Mouse (Mus musculus) lung, embryonic 14.5 days (tissue): ENCODE measurements around the gene Pmp22. TPM values are rescaled to one million over a fixed set of nuclear protein-coding genes. Genes with fewer than 3 reads are reported as not detected.

Experiments used
- ATAC-seq: fragments of 200-750 bp; cut with Nextera tagmentation; 2 replicates; pipeline ENCODE4 v1.8.0; 2017; ENCODE audit warnings: mild to moderate bottlenecking, moderate TSS enrichment, moderate library complexity; ENCODE audit not compliant: insufficient read depth
- DNase-seq: peaks from one replicate; pipeline ENCODE4 v3.0.0-alpha.2; 2015
- H3K27ac ChIP-seq: fragments of 300-500 bp; sonication (generic); 2 replicates; pipeline ENCODE4 v1.5.1; 2014; ENCODE audit warnings: low read depth, mild to moderate bottlenecking, moderate library complexity
- H3K27me3 ChIP-seq: fragments of 300-500 bp; sonication (generic); 2 replicates; pipeline ENCODE4 v1.6.1; 2014; ENCODE audit warnings: low read length, control low read depth; ENCODE audit not compliant: insufficient read depth
- H3K36me3 ChIP-seq: fragments of 300-500 bp; sonication (generic); 2 replicates; pipeline ENCODE4 v1.6.1; 2014; ENCODE audit warnings: control low read depth; ENCODE audit not compliant: insufficient read depth
- H3K4me1 ChIP-seq: fragments of 300-500 bp; sonication (generic); 2 replicates; pipeline ENCODE4 v1.6.1; 2014; ENCODE audit warnings: antibody characterized with exemption, control low read depth; ENCODE audit not compliant: insufficient read depth
- H3K4me2 ChIP-seq: fragments of 300-500 bp; sonication (generic); 2 replicates; pipeline ENCODE4 v1.6.1; 2014; ENCODE audit warnings: mild to moderate bottlenecking
- H3K4me3 ChIP-seq: fragments of 300-500 bp; sonication (generic); 2 replicates; pipeline ENCODE4 v1.5.1; 2014; ENCODE audit warnings: low read depth, low read length
- H3K9ac ChIP-seq: fragments of 300-500 bp; sonication (generic); 2 replicates; pipeline ENCODE4 v1.6.1; 2014
- H3K9me3 ChIP-seq: fragments of 300-500 bp; sonication (generic); 2 replicates; pipeline ENCODE4 v1.6.1; 2016; ENCODE audit warnings: low read depth, low read length, control low read depth
- CTCF ChIP-seq: IDR thresholded peaks from 2 replicates; pipeline ENCODE4 v1.5.1; 2016; ENCODE audit warnings: antibody characterized with exemption, low read depth
- WGBS: fragments of 180-500 bp; shearing (Covaris S2); extraction: QIAGEN DNeasy Blood & Tissue Kit; methylation state at CpG from one replicate; pipeline ENCODE4 v1.1.7; 2014; 5-methylcytosine and 5-hydroxymethylcytosine counted together
- polyA plus RNA-seq: library from polyadenylated mRNA; unstranded; fragments of >200 nt; fragmentation: Nextera tagmentation; extraction: Ambion mirVana; gene quantifications from 2 replicates; pipeline ENCODE4 v1.2.1, GENCODE M21; 2014

Pmp22 gene
- polyA plus RNA-seq, result 223 and 230 TPM in 2 replicates

- H3K27ac ChIP-seq, result no peak within 1 kb of the TSS
- 64% methylated on average over 2 of the region's 2 CpGs for WGBS
- H3K4me1 ChIP-seq, result peaks cover 15% of the 10 kb centered on the region
- TF ChIP-seq CTCF, result no peak
- H3K4me2 ChIP-seq, result peak within 1 kb of the TSS; percentile 82; the same call in 1 of the 2 replicates
- ATAC-seq, result no peak
- peaks cover 20% of the 10 kb centered on the region for H3K27me3 ChIP-seq
- no peaks in the 10 kb centered on the region for H3K9me3 ChIP-seq
- no peak for DNase-seq
- peaks cover 1% of the 10 kb centered on the region; the same call in 1 of the 2 replicates for H3K36me3 ChIP-seq
- H3K4me3 ChIP-seq, result no peak within 1 kb of the TSS
- H3K9ac ChIP-seq, result no peak within 1 kb of the TSS
Observed at GRCm38 (mm10) chr11:63128784-63129183, at the start of gene Pmp22. Pmp22 (plus strand) TSS chr11:63128982.

- Histone ChIP-seq H3K4me2 (no peak overlapping the region), H3K27me3 (no peaks in the 10 kb centered on the region), H3K9ac (no peak overlapping the region), H3K9me3 (no peaks in the 10 kb centered on the region), H3K4me1 (no peaks in the 10 kb centered on the region), H3K36me3 (no peaks in the 10 kb centered on the region), H3K4me3 (no peak overlapping the region), H3K27ac (no peak overlapping the region)
- peak; percentile 31 for TF ChIP-seq CTCF
- no peak for ATAC-seq
- no peak for DNase-seq
- WGBS, result 80% methylated on average over 3 of the region's 3 CpGs
Observed at GRCm38 (mm10) chr11:63084536-63084935, 44.2 kb upstream of the Pmp22 start.

- DNase-seq, result no peak
- H3K36me3 ChIP-seq, result no peaks in the 10 kb centered on the region
- no peaks in the 10 kb centered on the region for H3K9me3 ChIP-seq
- no peak for ATAC-seq
- peaks cover 2% of the 10 kb centered on the region; the same call in 1 of the 2 replicates for H3K4me1 ChIP-seq
- no peak for TF ChIP-seq CTCF
- H3K27ac ChIP-seq, result no peak overlapping the region
- whole genome bisulfite sequencing, result 90% methylated on average over 6 of the region's 6 CpGs
- H3K4me3 ChIP-seq, result no peak overlapping the region
- H3K27me3 ChIP-seq, result no peaks in the 10 kb centered on the region
- no peak overlapping the region for H3K9ac ChIP-seq
- no peak overlapping the region for H3K4me2 ChIP-seq
Observed at GRCm38 (mm10) chr11:63088672-63089071, 40.1 kb upstream of the Pmp22 start.

- Histone ChIP-seq H3K4me1 (peaks cover 2% of the 10 kb centered on the region; the same call in 1 of the 2 replicates), H3K27me3 (no peaks in the 10 kb centered on the region), H3K9ac (no peak overlapping the region), H3K4me3 (no peak overlapping the region), H3K27ac (no peak overlapping the region), H3K9me3 (no peaks in the 10 kb centered on the region), H3K36me3 (no peaks in the 10 kb centered on the region), H3K4me2 (0 out of 2 replicates have a peak overlapping the region, but pooled peaks have one; percentile 8)
- 18% methylated on average over 4 of the region's 4 CpGs for WGBS
- TF ChIP-seq CTCF, result no peak
- DNase-seq, result peak; percentile 66
- ATAC-seq, result peak; percentile 75; the same call in 1 of the 2 replicates
Observed at GRCm38 (mm10) chr11:63090210-63090609, 38.6 kb upstream of the Pmp22 start.

GRCm38 (mm10) chr11:63090986-63091385 is 37.8 kb upstream of the Pmp22 start:
- ATAC-seq (no peak), DNase-seq (no peak)
- no peak for TF ChIP-seq CTCF
- Histone ChIP-seq H3K4me3 (no peak overlapping the region), H3K9ac (no peak overlapping the region), H3K9me3 (no peaks in the 10 kb centered on the region), H3K36me3 (no peaks in the 10 kb centered on the region), H3K4me2 (no peak overlapping the region), H3K27me3 (no peaks in the 10 kb centered on the region), H3K4me1 (peaks cover 2% of the 10 kb centered on the region; the same call in 1 of the 2 replicates), H3K27ac (no peak overlapping the region)
- WGBS, result 86% methylated on average over 6 of the region's 6 CpGs

GRCm38 (mm10) chr11:63092271-63092670 is 36.5 kb upstream of the Pmp22 start:
- Histone ChIP-seq H3K4me3 (no peak overlapping the region), H3K4me2 (no peak overlapping the region), H3K9me3 (no peaks in the 10 kb centered on the region), H3K27me3 (no peaks in the 10 kb centered on the region), H3K4me1 (peaks cover 2% of the 10 kb centered on the region; the same call in 1 of the 2 replicates), H3K36me3 (no peaks in the 10 kb centered on the region), H3K9ac (no peak overlapping the region), H3K27ac (no peak overlapping the region)
- WGBS, result 60% methylated on average over 5 of the region's 5 CpGs
- DNase-seq, result no peak
- ATAC-seq, result no peak
- no peak for TF ChIP-seq CTCF

GRCm38 (mm10) chr11:63093601-63094000 is 35.2 kb upstream of the Pmp22 start:
- no peak overlapping the region for H3K4me3 ChIP-seq
- no peaks in the 10 kb centered on the region for H3K9me3 ChIP-seq
- H3K4me2 ChIP-seq, result no peak overlapping the region
- 48% methylated on average over 5 of the region's 5 CpGs for WGBS
- H3K27ac ChIP-seq, result peak overlapping the region; percentile 38; the same call in 1 of the 2 replicates
- H3K27me3 ChIP-seq, result no peaks in the 10 kb centered on the region
- no peaks in the 10 kb centered on the region for H3K36me3 ChIP-seq
- TF ChIP-seq CTCF, result no peak
- H3K4me1 ChIP-seq, result peaks cover 2% of the 10 kb centered on the region; the same call in 1 of the 2 replicates
- ATAC-seq, result no peak
- peak; percentile 58 for DNase-seq
- H3K9ac ChIP-seq, result no peak overlapping the region
